Mouse (Mus musculus): ENCODE data around the gene Dzip1l.

The Dzip1l gene

DNA sequence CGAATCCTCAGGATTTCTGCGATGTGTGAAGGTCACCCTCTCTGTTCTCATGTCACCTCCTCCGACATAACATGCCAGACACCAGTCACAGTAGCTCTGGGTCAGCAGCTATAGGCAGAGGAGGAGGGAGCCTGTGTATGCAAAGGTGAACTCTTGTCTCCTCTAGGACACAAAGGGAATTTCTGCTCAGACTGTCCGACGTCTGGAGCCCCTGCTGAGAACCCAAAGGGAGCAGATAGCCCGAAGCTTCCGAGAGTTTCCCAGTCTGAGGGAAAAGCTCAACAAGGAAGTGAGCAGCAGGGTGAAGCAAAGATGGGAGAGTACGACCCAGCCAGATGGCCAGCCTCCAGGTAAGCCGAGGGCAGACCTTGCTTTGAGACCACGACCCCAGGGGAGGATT is 31.5 kb downstream of the Dzip1l start:
- DNase-seq (ENCODE audit: low spot score in 2 of 2): no peak

DNA sequence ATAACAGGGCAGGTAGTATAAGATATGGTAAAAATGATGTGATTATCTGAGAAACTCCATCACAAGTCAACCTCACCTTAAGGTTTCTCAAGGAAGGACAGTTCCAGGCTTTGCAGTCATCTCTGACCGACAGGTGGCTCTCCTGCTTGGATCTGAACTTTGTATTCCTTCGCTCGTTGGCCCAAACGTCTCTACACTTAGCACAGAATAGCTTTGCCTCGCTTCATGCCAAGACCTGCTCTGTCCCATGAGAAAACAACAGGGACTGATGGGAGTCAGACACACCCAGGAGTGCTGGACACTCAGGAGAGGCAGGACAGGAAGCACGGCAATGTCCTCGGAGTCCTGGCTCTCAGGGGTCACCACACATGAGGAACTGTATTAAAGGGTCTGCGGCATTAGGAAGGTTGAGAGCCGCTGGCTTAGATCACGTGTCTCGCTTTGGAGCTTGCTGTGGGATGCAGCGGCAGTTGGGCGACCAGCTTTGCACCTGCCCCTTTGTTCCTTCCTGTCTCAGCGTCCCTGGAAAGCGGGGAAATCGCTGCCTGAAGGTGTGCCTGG is 32.4 kb downstream of the Dzip1l start:
- no peak for DNase-seq (ENCODE audit: low spot score in 2 of 2)

DNA sequence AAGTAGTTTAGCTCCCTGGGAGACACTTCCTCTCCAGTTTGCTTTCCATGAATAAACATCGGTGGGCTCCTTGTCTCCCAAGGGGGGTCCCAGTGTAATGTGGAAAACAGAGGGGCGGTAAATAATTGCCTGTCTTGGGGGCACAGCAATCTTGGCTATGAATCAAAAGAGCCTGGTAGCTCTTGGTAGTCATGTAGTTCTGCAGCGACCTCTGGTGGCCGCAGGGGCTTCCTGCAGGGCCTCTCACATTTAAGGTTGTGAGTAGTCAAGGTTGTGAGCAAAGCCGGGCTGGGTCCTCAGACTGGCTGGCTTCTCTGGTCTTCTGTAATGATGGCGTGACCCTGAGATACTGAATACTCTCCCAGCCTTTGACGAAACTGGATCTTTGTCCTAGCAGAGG is 33.1 kb downstream of the Dzip1l start:
- peak; percentile 29 to 76 for DNase-seq (ENCODE audit: low spot score in 2 of 2)

DNA sequence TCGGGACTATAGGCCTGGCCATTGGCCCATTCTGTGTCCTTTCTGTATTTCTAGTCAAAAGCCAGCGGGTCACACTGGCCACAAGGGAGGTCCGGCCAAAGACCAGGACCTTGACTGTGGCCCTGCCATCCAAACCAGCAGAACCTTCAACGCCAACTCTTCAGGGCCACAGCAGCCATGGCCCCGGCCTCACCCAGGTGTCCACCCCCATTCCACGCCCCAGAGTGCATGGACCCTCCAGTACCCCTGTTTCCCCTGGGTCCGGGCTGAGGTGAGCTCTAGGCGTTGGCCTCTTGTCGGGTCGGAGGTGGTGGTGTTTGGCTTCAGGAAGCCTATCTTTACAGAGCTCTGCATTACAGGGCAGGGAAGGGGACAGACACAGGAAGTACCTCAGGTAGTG is 33.6 kb downstream of the Dzip1l start:
- DNase-seq (ENCODE audit: low spot score in 2 of 2): no peak

GRCm38 (mm10) chr9:99667596-99667995 is 38.3 kb downstream of the Dzip1l start:
- no peak for DNase-seq (ENCODE audit: low spot score in 2 of 2)

GRCm38 (mm10) chr9:99671603-99672002 is 42.3 kb downstream of the Dzip1l start:
- DNase-seq (ENCODE audit: low spot score in 2 of 2): no peak

GRCm38 (mm10) chr9:99675714-99676113 is 46.4 kb downstream of the Dzip1l start:
- DNase-seq (ENCODE audit: low spot score in 2 of 2): no peak

- no peak for DNase-seq (ENCODE audit: low spot score in 2 of 2)
Observed at GRCm38 (mm10) chr9:99681980-99682570, 52.8 kb downstream of the Dzip1l start.

DNA sequence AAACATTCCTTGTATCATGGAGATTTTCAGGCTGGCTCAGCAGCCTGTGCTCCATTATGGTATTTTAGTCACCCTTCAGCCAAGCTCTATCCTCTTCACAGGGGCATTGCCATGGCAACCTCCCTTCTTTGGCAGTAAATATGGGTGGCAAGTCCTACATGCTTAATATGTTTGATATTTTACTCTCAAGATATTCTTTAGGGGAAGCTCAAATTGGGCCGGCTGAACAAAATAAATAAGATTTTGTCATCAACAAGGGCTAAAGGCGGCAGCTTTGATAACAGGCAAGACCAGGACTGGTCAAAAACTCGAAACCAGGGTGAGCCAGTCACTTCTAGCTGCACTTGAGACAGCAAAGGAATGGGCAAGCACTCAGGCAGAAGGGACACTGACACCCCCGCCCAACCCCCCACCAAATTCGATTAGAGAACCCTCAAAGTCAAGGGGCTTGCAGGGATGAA is 55.8 kb downstream of the Dzip1l start:
- no peak for DNase-seq (ENCODE audit: low spot score in 2 of 2)

DNA sequence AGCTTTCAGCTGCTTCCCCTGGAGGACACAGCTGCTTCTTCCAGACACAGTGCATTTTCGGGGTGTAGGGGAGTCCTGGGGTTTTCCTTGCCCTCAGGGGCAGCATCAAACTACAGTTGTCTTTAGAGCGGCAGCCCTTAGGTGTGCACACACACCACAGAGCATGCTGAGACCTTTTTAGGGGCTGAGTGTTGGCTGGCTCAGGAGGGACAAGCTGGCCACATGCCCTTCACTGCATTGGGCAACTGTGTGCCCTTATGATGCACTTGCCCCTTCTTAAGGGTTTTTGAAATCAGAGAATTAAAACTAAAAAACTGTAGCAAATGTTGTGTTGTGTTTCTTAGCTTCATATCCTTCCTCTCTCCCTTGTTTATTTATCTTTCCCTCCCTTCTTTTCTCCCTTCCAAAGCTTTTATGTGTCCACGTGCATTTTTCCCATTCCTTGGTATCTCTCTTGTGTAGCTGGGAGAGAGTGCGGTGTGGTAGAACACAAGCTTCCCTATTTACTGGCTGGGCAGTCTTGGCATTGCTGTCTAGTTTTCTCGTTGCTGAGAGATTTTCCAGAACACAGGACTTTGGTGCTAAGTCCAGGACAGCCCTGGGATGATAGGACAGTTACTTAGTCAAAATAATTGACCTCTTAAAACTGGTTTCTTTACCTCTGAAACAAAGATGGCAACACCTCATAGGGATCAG is 56.4 kb downstream of the Dzip1l start:
- DNase-seq (ENCODE audit: low spot score in 2 of 2): no peak

DNA sequence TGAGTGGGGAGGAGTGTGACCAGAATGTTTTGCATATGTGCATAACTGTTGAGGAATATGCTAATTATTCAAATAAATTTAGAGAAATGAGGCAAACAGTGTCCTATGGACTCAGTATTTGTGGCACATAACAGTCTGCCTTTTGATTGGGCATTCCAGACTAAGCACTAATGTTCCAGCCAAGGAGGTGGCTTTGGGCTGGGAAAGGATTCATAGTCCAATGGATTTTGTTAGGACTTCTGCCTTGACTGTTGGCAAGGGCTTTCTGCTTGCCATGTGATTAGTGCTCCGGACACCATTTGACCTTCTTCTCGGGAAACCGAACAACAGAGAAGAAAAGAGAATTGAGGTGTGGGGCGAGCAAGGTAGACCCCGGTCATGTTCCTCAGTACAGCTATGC is 60.5 kb downstream of the Dzip1l start:
- DNase-seq (ENCODE audit: low spot score in 2 of 2): no peak

- no peak for DNase-seq (ENCODE audit: low spot score in 2 of 2)
Observed at GRCm38 (mm10) chr9:99690386-99690785, 61.1 kb downstream of the Dzip1l start.

GRCm38 (mm10) chr9:99694961-99695360 is 65.7 kb downstream of the Dzip1l start:
- no peak for DNase-seq (ENCODE audit: low spot score in 2 of 2)

- no peak for DNase-seq (ENCODE audit: low spot score in 2 of 2)
Observed at GRCm38 (mm10) chr9:99699752-99700389, 70.6 kb downstream of the Dzip1l start.

DNA sequence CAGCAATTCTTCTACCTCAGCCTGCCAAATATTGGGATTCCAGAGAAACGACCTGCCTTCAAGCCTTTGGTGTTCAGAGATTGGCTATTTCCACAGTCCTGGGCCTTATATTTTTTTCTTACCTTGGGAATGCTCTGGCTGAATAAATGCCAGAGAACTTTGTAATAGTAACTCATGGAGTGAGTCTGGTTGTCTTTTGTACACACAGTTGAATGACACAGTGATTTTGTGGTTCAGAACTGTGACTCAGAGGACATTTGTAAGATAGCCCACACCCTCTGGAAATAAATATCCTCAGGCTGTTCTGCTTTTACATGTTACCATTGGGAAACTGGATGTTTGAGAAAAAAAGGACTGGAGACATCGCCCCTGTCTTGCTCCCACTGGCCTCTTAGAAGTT is 71.9 kb downstream of the Dzip1l start:
- no peak for DNase-seq (ENCODE audit: low spot score in 2 of 2)

- no peak for DNase-seq (ENCODE audit: low spot score in 2 of 2)
Observed at GRCm38 (mm10) chr9:99702215-99702614, 72.9 kb downstream of the Dzip1l start.

GRCm38 (mm10) chr9:99703711-99704110 is 74.4 kb downstream of the Dzip1l start:
- DNase-seq (ENCODE audit: low spot score in 2 of 2): no peak

- DNase-seq (ENCODE audit: low spot score in 2 of 2): no peak
Observed at GRCm38 (mm10) chr9:99706264-99706663, 77.0 kb downstream of the Dzip1l start.

DNA sequence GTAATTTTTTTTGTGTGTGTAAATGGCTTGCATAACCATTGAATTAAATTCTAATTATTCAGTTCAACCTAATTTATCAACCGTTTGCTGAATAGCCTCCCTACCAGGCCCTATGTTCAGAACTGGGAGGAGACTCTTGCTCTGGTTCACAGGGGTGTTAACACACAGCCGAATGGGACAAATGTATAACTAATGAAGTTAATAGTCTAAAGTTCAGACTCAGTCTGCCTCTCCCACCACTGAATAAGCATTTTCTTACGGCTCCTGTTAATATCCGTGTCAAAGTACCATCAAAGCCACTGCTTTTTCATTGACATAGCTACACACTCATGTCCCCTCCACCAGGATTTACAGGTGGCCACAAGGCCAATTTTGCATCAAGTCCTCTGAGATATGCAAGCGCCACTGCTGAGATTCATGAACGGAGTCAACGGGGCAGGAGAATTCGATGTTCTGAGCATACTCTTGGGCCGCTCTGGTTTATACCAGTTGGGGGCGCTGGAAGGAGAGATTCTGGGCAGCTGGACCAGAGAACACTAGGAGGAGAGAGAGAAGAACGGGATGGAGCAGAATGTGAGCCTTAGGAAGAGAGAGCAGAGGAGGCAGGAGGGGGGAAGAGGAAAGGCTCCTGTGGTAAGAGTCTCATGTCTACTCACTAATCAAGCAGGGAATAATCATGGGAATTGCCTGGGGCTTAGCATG is 78.3 kb downstream of the Dzip1l start:
- DNase-seq (ENCODE audit: low spot score in 2 of 2): no peak

DNA sequence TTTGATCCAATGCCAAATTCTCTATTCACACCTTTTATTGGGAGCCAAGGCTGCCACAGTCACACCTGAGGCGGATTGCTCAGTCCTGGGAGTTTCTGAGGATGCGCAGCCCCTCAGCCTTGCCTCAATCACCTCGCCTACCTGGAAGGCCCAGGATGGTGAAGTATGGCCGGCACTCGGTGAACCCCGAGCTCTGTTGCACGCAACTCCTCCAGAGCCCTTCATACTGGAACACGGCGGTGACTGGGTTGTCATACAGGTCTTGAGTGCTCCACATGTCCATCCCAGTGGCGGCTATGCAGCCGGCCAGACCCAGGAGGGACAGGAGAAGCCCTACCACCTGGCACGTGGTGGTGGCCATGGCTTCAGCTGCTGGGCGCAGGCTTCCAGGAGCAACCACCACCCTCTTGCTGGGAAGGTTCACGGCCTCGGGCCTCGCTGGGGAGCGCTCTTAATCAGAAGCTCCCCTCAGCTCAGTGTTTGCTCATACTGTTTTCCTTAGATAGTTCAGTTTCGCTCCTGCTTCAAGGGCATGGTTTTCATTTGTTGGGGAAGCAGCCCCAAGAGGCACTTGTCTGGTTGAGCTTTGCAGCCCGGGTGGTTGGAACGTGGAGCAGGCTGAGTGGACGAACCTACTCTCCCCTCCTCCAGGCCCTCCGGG is 80.4 kb downstream of the Dzip1l start:
- DNase-seq (ENCODE audit: low spot score in 2 of 2): no peak

- DNase-seq (ENCODE audit: low spot score in 2 of 2): no peak
Observed at GRCm38 (mm10) chr9:99710297-99710696, 81.0 kb downstream of the Dzip1l start.

DNA sequence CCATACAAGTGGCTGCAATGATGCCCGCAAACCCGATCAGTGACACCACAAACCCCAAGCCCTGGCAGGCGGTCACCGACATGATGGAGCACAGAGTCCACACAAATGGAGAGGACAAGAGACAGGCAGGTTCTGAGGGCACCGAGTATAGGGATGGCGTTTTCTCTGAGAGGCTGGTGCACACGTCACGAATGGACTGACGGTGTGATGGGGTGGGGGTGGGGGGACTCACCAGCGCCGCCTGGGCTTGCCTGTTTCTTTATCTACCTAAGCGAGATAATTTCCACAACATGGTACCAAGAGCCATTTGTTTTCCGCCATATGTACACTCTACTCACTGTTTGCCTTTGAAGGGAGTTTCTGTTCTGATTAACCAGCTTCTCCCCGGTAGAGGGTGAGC is 87.8 kb downstream of the Dzip1l start, which contains the start of gene Cldn18:
Cldn18 (minus strand) TSS at position 134 of the 400 bp plus-strand sequence.
- DNase-seq (ENCODE audit: low spot score in 2 of 2): no peak

Measured in spleen, postnatal 4 days (tissue).